Mouse (Mus musculus) midbrain, embryonic 11.5 days (tissue): ENCODE results near the gene Efhd2. TPM values are rescaled to one million over a fixed set of nuclear protein-coding genes. Genes with fewer than 3 reads are reported as not detected.
A peak's percentile ranks its signal among the peaks of the same experiment; 100 is the strongest.

ENCODE experiments used
- ATAC-seq: fragments of 200-750 bp; cut with Nextera tagmentation; 2 replicates; pipeline ENCODE4 v1.8.0; 2017; ENCODE audit warnings: moderate TSS enrichment, moderate library complexity; ENCODE audit not compliant: low FRiP score
- DNase-seq: peaks from one replicate; pipeline ENCODE4 v3.0.0; 2015; ENCODE audit warnings: low spot score; ENCODE audit errors: missing footprints
- H3K27ac ChIP-seq: fragments of 300-500 bp; sonication (generic); 2 replicates; pipeline ENCODE4 v1.5.1; 2014; ENCODE audit warnings: low read depth, low read length
- H3K27me3 ChIP-seq: fragments of 300-500 bp; sonication (generic); 2 replicates; pipeline ENCODE4 v1.6.1; 2014; ENCODE audit warnings: mild to moderate bottlenecking, low read length, moderate library complexity, mixed read lengths; ENCODE audit not compliant: control insufficient read depth, insufficient read depth
- H3K36me3 ChIP-seq: fragments of 300-500 bp; sonication (generic); 2 replicates; pipeline ENCODE4 v1.6.1; 2014; ENCODE audit warnings: mild to moderate bottlenecking, low read length, moderate library complexity, mixed read lengths; ENCODE audit not compliant: control insufficient read depth, insufficient read depth
- H3K4me1 ChIP-seq: fragments of 300-500 bp; sonication (generic); 2 replicates; pipeline ENCODE4 v1.6.1; 2014; ENCODE audit warnings: low read length; ENCODE audit not compliant: control insufficient read depth, insufficient read depth
- H3K4me2 ChIP-seq: fragments of 300-500 bp; sonication (generic); 2 replicates; pipeline ENCODE4 v1.6.1; 2014; ENCODE audit warnings: mild to moderate bottlenecking, moderate library complexity
- H3K4me3 ChIP-seq: fragments of 300-500 bp; sonication (generic); 2 replicates; pipeline ENCODE4 v1.5.1; 2014; ENCODE audit warnings: low read depth, low read length
- H3K9ac ChIP-seq: fragments of 300-500 bp; sonication (generic); 2 replicates; pipeline ENCODE4 v1.6.1; 2014; ENCODE audit warnings: low read length
- H3K9me3 ChIP-seq: fragments of 300-500 bp; sonication (generic); 2 replicates; pipeline ENCODE4 v1.6.1; 2016; ENCODE audit warnings: low read length; ENCODE audit not compliant: control insufficient read depth
- WGBS: fragments of 180-500 bp; shearing (Covaris S2); extraction: QIAGEN DNeasy Blood & Tissue Kit; methylation state at CpG from one replicate; pipeline ENCODE4 v1.1.7; 2014; 5-methylcytosine and 5-hydroxymethylcytosine counted together
- polyA plus RNA-seq: library from polyadenylated mRNA; unstranded; fragments of >200 nt; fragmentation: Nextera tagmentation; extraction: Ambion mirVana; gene quantifications from 2 replicates; pipeline ENCODE4 v1.2.1, GENCODE M21; 2014

Efhd2 gene
- polyA plus RNA-seq, 1 experiment from 2014 or later, result 34.7 TPM

- Histone ChIP-seq H3K9ac (no peak overlapping the region), H3K27ac (no peak overlapping the region)
Measured at GRCm38 (mm10) chr4:141857422-141857930, 17.2 kb downstream of the Efhd2 start.

GRCm38 (mm10) chr4:141853437-141853836 lies 21.3 kb downstream of the Efhd2 start:
- Histone ChIP-seq H3K27ac (no peak overlapping the region), H3K36me3 (no peaks in the 10 kb centered on the region), H3K9me3 (no peaks in the 10 kb centered on the region), H3K4me3 (no peak overlapping the region), H3K4me1 (0 out of 2 replicates have a peak, but pooled peaks cover 3% of the 10 kb centered on the region), H3K9ac (no peak overlapping the region), H3K27me3 (no peaks in the 10 kb centered on the region), H3K4me2 (no peak overlapping the region)
- 80% methylated on average over 9 of the region's 9 CpGs for WGBS
- ATAC-seq (no peak), DNase-seq (peak; percentile 93)

More at GRCm38 (mm10) chr4:141857422-141857930, 17.2 kb downstream of the Efhd2 start:
- peaks cover 10% of the 10 kb centered on the region for H3K36me3 ChIP-seq
- WGBS, result 22% methylated on average over 10 of the region's 10 CpGs
- H3K4me2 ChIP-seq, result no peak overlapping the region
- H3K4me3 ChIP-seq, result no peak overlapping the region
- peak; percentile 78 for ATAC-seq
- peak; percentile 99 for DNase-seq
- H3K4me1 ChIP-seq, result 0 out of 2 replicates have a peak, but pooled peaks cover 3% of the 10 kb centered on the region
- H3K9me3 ChIP-seq, result no peaks in the 10 kb centered on the region
- H3K27me3 ChIP-seq, result no peaks in the 10 kb centered on the region

- ATAC-seq (no peak), DNase-seq (no peak)
- Histone ChIP-seq H3K27ac (no peak within 1 kb of the TSS), H3K4me1 (no peaks in the 10 kb centered on the region), H3K36me3 (no peaks in the 10 kb centered on the region), H3K27me3 (no peaks in the 10 kb centered on the region), H3K9ac (no peak within 1 kb of the TSS), H3K9me3 (no peaks in the 10 kb centered on the region), H3K4me2 (no peak within 1 kb of the TSS), H3K4me3 (no peak within 1 kb of the TSS)
- 86% methylated on average over 6 of the region's 6 CpGs for WGBS
Measured at GRCm38 (mm10) chr4:141845999-141846398, 28.7 kb downstream of the Efhd2 start, which contains the start of gene Ctrc. Gene Ctrc, minus strand, starts transcription at chr4:141846359.

GRCm38 (mm10) chr4:141834536-141835095 lies 40.1 kb downstream of the Efhd2 start:
- Histone ChIP-seq H3K27me3 (no peaks in the 10 kb centered on the region), H3K9me3 (no peaks in the 10 kb centered on the region), H3K4me2 (no peak overlapping the region), H3K9ac (no peak overlapping the region), H3K36me3 (no peaks in the 10 kb centered on the region), H3K27ac (no peak overlapping the region), H3K4me3 (no peak overlapping the region), H3K4me1 (no peaks in the 10 kb centered on the region)
- WGBS, result 80% methylated on average over 5 of the region's 5 CpGs
- ATAC-seq (no peak), DNase-seq (no peak)

- Histone ChIP-seq H3K4me3 (no peak overlapping the region), H3K36me3 (no peaks in the 10 kb centered on the region), H3K4me1 (no peaks in the 10 kb centered on the region), H3K4me2 (no peak overlapping the region), H3K9ac (no peak overlapping the region), H3K27ac (no peak overlapping the region), H3K9me3 (no peaks in the 10 kb centered on the region), H3K27me3 (no peaks in the 10 kb centered on the region)
- no peak for ATAC-seq
- no peak for DNase-seq
- WGBS, result 60% methylated on average over 1 of the region's 1 CpGs
Measured at GRCm38 (mm10) chr4:141833911-141834310, 40.8 kb downstream of the Efhd2 start.

- no peak overlapping the region for H3K4me3 ChIP-seq
- no peaks in the 10 kb centered on the region for H3K9me3 ChIP-seq
- no peaks in the 10 kb centered on the region for H3K36me3 ChIP-seq
- H3K4me1 ChIP-seq, result no peaks in the 10 kb centered on the region
- H3K27ac ChIP-seq, result no peak overlapping the region
- DNase-seq (no peak), ATAC-seq (no peak)
- WGBS, result 80% methylated on average over 7 of the region's 7 CpGs
- no peak overlapping the region for H3K4me2 ChIP-seq
- no peaks in the 10 kb centered on the region for H3K27me3 ChIP-seq
- H3K9ac ChIP-seq, result no peak overlapping the region
Measured at GRCm38 (mm10) chr4:141831361-141831760, 43.4 kb downstream of the Efhd2 start.

GRCm38 (mm10) chr4:141830381-141830780 lies 44.3 kb downstream of the Efhd2 start:
- ATAC-seq (no peak), DNase-seq (no peak)
- H3K27ac ChIP-seq, result no peak overlapping the region
- H3K4me2 ChIP-seq, result no peak overlapping the region
- no peaks in the 10 kb centered on the region for H3K36me3 ChIP-seq
- no peaks in the 10 kb centered on the region for H3K4me1 ChIP-seq
- H3K9me3 ChIP-seq, result no peaks in the 10 kb centered on the region
- no peak overlapping the region for H3K9ac ChIP-seq
- H3K27me3 ChIP-seq, result no peaks in the 10 kb centered on the region
- WGBS, result 54% methylated on average over 11 of the region's 11 CpGs
- no peak overlapping the region for H3K4me3 ChIP-seq

GRCm38 (mm10) chr4:141828177-141828576 lies 46.5 kb downstream of the Efhd2 start:
- no peak for ATAC-seq
- H3K36me3 ChIP-seq, result no peaks in the 10 kb centered on the region
- no peaks in the 10 kb centered on the region for H3K27me3 ChIP-seq
- no peak overlapping the region for H3K4me3 ChIP-seq
- no peaks in the 10 kb centered on the region for H3K4me1 ChIP-seq
- H3K9me3 ChIP-seq, result no peaks in the 10 kb centered on the region
- H3K9ac ChIP-seq, result no peak overlapping the region
- no peak for DNase-seq
- no peak overlapping the region for H3K27ac ChIP-seq
- 70% methylated on average over 4 of the region's 4 CpGs for WGBS
- no peak overlapping the region for H3K4me2 ChIP-seq

- H3K4me1 ChIP-seq, result no peaks in the 10 kb centered on the region
- WGBS, result 89% methylated on average over 2 of the region's 2 CpGs
- H3K9me3 ChIP-seq, result no peaks in the 10 kb centered on the region
- ATAC-seq (no peak), DNase-seq (no peak)
- H3K9ac ChIP-seq, result no peak overlapping the region
- H3K27ac ChIP-seq, result no peak overlapping the region
- no peaks in the 10 kb centered on the region for H3K27me3 ChIP-seq
- no peak overlapping the region for H3K4me3 ChIP-seq
- H3K4me2 ChIP-seq, result no peak overlapping the region
- no peaks in the 10 kb centered on the region for H3K36me3 ChIP-seq
Measured at GRCm38 (mm10) chr4:141827401-141827800, 47.3 kb downstream of the Efhd2 start.
